Mouse (Mus musculus): ENCODE results near the gene Rps15.

DNA sequence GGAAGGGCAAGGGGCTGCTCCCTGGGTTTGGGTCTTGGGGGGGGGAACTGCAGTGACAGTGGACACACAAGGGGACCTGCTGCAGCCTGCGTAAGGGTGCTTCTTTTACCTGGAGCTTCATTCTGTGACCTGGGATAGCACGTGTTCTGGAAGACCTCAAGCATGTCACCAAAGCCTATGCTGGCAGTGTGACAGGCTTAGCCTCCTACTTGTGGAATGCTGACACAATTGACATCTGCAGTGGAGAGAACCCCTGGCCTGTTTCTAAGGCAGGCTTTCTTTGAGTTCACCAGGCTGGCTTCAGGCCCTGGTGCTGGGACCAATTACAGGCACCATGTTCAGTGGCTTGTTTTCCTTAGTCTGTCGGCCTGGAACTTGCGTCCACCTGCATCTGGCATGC lies 2.1 kb downstream of the Rps15 start:
- TF ChIP-seq POLR2A (IDR thresholded peaks at IDR 0.05; ENCODE audit: insufficient read depth, low read length) (no peak), CTCF (IDR thresholded peaks at IDR 0.05; ENCODE audit: low read depth, low read length) (no peak)
